Mouse (Mus musculus) mouse trophoblast stem cell (cell line): ENCODE measurements around the gene Lgi4.

Experiments used
- in situ Hi-C, 2 experiments: fragments of 300-500 bp; cut with MseI, MboI; formaldehyde crosslinking; loops; 2 replicates in 1 of 2; 3 replicates in 1 of 2; pipeline ENCODE4 v1.15.1; 2025

The Lgi4 gene

DNA sequence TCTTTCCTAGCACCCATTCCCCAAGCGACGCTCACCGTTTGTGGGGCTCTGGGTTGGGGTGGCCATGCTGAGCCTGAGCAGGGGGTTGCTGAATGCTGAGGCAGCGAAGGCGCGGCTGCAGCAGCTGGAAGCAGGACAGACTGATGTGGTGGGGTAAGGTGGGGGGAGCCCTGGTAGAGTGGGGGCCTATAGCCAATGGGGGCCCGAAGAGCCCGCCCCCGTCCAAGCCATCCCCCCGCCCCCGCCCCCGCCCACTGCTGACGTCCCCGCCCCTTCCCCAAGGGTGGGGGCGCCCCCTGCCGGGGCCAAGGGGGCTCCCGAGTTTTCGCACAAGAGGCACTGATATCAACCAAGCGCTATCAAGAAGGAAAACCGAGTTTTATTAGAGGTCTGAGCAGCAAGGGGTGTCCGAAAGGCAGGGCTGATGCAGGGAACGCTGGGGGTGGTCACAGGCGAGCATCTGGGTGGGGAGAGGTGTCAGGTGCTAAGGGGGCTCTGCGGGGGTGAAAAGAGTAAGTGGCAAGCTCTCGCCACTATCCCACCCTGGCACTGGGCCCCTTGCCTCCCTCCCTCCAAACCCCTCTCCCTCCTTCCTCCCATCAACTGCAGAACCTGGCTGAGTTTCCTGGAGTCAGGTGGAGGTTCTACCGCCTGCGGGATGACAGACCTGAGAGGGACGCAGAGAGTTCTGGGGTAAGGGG is 7.7 kb upstream of the Lgi4 start, which contains the start of gene Fxyd7:
TSS of gene Fxyd7 (minus strand) at position 147 of the 701 bp plus-strand sequence.
- in situ Hi-C loops, result no loop called here

DNA sequence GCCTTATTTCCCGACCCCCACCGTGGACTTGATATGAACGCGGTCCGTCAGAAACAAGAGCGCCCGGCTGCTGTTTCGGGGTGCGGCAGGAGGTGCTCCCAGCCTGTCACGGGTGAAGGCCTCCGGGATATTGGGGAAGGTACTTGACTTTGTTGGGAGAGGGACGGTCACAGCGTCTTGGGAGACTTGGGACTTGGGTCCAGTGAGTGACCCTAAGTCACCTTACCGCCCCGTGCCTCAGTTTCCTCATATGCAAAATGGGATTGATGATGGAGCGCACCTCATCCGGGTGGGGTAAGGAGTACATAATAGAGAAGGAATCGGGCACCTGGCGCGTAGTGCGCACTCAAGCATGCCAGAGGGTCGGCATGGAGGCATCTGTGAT is 6.9 kb upstream of the Lgi4 start:
- in situ Hi-C loops, result no loop called here

DNA sequence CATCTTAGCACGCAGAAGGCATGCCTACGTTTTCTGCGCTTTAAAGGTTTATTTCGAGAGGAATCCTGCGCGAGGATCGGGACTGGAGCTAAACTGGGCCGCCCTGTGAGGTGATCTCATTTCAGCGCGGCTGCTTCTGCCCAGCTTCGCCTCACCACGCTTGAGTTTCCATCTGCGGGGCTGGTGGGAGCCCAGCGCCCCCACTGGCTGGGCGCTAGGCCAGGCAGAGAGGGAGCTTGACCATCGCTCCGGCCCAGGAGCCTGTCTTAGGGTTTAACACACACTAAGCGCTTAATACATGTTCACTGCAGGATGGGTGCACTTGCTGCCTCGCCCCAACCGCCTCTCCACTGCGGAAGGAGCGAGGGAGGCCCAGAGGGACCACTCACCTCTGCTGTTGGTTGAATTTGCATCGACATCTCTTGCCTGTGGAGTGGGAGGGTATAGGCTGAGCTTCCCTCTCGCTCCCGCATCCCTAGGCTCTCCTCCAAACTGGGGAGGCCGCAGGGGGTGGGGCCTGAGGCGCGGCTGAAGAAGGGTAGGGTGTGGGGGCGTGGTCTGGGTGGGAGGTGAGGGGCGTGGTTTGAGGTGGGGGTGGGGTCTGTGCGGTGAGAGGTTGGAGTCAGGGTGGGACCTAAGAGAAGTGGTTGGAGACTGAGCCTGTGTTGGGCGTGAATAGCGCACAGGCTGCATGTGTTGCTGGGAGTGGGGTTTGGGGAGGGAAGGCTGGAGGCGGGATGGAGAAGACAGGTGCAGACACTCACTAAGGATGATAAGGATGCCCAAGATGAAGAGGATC is 6.3 kb upstream of the Lgi4 start:
- in situ Hi-C loops, result no loop called here

DNA sequence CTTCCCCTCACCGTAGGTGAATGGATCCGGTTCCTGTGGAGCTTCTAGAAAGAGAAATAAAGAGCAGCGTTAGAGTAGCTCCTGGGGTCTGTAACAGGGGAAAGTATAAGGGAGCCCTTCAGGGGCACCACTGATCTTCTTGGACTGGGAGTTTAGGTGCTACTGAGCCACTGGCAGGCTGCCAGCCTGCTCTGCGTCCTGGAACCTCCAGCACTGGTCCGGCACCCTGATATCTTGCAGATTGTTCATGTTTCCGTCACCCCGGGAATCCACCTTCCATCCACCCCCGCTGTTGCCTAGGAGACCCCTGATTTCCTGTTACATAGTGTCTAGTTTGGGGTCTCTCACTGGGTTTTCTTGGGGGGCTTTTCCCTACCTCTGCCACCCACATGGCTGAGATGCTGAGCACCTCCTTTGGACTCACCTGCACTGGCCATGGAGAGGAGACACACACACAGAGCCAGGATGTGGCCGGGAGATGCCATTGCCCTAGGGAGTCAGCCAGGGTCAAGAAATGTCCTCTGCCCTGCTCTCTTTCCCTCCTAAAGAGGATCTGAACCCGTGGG is 5.2 kb upstream of the Lgi4 start:
- in situ Hi-C loops, result no loop called here

DNA sequence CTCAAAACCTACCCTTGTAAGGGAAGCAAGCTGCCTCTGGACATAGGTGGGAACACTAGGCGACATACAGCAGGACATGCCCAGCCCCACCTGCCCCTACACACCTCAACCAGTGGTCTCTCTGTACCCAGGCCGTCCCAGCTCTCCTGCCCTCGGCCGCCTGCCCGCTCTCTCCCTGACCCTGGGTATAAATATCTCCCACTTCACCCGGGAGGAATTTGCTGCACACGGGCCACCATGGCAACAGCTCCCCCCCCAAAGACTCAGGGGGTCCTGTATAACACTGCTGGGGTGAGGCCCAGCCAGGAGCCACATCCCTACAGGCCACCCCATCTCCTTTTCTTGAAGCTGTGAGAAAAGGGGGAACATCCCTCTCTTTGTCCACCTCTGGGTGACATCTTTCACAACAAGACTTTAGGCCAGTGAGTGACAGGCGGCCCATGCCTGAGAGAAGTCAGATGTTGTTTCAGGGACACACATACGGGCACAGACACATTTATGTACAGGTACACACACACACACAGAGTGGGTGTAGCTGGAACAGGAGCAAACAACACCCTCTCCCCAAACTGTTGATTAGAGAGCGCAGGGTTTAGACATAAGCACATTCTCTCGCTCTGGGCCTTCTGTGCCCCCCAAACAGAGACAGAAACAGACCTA is 4.4 kb upstream of the Lgi4 start:
- in situ Hi-C loops, result loop anchor here (5.0 kb wide), 2 partner anchors 38 to 43 kb away; no protein-coding TSS in a partner anchor

DNA sequence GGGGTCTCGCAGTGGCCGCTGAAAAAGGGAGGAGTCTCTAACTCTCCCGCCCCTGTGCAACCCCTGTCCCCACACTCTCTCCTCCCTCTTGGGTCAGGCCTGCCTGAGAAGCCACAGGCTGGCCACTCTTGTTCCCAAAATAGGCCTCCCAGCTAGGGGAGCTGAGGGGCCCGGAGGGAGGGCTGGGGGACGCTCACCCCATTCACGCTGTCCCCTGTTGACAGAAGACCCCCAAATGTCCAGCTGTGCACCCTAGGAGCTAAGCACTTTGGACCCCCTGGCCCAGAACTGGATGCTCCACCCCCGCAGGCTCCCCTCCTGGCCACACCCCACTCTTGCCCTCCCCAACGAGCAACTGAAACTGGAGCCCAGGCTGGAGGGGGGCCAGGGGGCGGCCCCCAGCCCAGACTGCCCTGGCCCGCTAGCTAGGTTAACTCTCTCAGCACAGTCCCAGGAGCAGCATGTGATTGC is 3.8 kb upstream of the Lgi4 start:
- in situ Hi-C loops, result loop anchor here (5.0 kb wide), 2 partner anchors 37 to 42 kb away; no protein-coding TSS in a partner anchor

DNA sequence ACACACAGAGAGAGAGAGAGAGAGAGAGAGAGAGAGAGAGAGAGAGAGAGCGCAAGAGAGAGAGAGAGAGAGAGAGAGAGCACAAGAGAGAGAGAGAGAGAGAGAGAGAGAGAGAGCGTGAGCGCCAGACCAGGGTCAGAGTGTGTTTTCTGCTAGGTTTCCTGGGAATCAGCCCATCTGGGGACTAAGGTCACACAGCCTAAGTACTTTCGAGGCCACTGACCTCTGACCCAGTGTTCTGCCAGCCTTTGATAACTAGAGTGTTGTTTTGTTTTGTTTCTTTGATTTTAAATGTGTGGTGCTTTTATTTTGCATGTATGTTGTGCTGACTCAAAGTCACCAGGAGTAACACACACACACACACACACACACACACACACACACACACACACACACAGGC is 3.3 kb upstream of the Lgi4 start:
- in situ Hi-C loops, result loop anchor here (5.0 kb wide), 2 partner anchors 36 to 41 kb away; no protein-coding TSS in a partner anchor

DNA sequence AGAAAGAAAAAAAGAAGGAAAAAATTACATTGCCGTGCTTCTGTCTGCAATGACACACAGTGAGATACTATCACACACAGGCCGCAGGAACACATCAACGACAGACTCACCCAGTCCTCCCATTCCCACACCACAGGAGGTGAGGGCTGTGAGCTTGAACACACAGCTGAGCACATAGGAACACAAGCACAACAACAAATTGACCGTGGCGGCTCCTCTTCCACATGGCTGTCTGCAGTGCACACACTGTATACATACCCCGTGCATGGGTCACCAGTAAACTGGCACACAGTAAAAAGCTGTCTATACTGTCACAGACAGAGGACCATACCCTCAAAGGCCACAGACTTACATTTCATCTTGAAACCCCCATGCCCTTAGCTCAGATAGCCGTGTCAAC is 2.7 kb upstream of the Lgi4 start:
- in situ Hi-C loops, result loop anchor here (5.0 kb wide), 2 partner anchors 36 to 41 kb away; no protein-coding TSS in a partner anchor

DNA sequence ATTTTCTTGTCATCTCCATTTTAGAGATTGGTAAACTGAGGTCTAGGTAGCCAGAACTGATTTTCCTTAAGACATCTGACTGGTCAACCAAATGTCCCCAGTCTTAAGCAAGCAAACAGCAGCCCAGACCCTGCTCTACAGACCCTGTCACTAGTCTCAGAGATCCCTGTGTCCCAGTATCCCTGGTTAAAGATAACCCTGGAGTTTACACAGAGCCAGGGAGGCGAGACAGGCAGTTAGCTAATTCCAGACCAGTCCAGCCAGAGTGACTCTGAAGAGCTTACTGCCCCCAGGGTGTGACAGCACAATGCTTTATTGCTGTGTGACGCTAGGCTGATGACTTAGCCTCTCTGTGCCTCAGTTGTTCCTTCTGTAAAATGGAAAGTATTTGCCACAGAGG is 2.1 kb upstream of the Lgi4 start, which contains the start of gene Fxyd1:
TSS of gene Fxyd1 (minus strand) at position 129 of the 400 bp plus-strand sequence.
- in situ Hi-C loops, result loop anchor here (5.0 kb wide), 2 partner anchors 35 to 40 kb away; no protein-coding TSS in a partner anchor

DNA sequence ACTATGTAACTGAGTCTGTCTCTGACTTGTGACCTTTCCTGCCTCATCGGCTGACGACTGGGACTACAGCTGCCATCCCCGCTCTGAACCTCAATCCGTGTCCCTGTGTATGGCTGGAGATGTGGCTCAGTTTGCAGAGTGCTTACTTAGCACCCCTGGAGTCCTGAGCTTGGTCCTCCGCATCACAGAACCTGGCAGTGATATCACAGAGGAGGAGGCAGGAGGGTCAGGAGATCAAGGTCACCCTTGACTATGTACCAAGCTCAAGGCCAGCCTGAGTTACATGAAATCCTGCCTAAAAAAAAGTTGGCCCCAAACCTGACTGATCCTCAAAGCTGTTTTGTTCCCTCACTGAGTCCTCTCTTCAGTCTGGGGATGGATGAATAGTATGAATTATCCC is 1.4 kb upstream of the Lgi4 start:
- in situ Hi-C loops, result loop anchor here (5.0 kb wide), 2 partner anchors 35 to 40 kb away; no protein-coding TSS in a partner anchor

DNA sequence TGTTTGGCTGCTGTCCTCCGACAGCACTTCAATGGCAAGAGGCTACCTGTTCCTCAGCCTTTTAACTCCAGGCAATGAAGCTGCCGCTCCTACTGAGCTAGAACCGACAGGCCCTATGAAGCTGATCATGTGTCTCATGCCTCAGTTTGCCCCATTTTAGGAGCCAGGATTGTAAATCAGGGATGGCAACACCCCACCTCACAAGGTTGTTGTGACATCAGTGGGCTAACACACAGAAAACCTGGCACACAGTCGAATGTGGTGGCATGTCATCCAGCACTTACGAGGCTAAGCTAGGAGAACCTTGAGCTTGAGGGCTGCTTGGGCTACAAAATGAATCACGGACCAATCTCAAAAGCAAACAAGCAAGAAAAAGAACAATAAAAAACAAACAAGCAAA is 931 bp upstream of the Lgi4 start:
- in situ Hi-C loops, result loop anchor here (5.0 kb wide), 2 partner anchors 34 to 39 kb away; no protein-coding TSS in a partner anchor

DNA sequence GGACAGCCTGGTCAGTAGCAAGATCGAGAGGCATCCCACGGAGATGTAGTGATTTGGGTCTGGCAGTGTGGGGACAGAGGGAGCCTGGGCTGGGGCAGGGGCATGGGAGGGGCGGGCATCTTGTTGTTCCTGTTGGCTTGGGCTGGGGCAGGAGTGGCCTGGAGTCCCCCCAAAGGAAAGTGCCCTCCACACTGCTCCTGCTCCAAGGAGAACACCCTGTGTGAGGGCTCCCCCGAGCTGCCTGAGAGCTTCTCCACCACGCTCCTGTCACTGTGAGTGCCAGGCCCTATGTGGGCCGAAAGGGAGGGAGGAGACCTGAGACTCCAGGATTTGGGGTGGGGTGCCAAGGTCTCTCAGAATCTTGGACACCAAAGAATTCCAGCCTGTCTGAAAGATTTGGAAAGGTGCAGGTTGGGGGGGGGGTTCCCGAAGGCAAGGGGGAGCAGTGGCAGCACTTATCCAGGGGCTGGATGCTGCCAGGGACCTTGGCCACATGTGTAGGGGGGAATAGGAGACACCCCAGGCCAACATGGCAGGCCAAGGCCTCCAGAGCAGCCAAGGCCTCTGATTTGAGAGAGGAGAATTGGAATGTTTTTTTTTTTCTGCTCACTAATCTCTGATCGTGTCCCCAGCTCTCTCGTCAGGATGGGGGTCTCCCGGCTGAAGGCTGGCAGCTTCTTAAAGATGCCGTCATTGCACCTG is 928 bp downstream of the Lgi4 start:
- in situ Hi-C loops, result loop anchor here (5.0 kb wide), 2 partner anchors 32 to 37 kb away; no protein-coding TSS in a partner anchor

DNA sequence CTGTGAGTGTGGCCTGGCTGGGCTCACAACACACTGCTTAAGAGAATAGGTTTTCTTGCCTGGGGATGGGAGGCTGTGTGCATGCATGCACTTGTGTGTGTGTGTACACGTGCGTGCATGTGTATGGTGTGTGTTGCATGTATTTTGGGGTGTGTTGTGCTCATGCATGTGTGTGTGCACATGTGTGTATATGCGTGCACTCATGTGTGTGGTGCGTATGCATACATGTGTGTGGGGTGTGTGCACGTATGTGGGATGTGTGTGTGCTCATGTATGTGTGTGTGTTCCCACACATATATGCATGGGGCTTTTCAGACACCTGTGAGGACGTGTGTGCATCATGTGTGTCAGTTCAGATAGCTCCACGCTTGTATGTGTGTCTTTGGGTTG is 1.5 kb downstream of the Lgi4 start:
- in situ Hi-C loops, result no loop called here

DNA sequence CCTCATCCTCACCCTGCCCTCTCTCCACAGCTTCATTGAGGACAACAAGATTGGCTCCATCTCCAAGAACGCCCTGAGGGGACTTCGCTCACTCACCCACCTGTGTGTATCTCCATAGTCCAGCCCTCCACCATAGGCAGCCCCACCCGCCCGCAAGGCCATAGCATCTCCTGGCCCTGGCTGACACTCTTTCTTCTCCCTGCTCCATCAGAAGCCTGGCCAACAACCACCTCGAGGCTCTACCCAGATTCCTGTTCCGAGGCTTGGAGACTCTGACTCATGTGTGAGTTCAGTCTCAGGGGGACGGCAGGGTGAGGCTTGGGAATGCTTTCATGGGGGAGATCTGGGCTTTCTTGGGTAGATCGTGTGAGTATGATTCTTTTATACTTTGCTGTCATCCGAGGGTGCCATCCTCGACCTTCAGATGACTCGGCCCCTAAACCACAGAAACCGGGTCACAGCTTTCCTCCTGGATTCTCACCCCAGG is 4.0 kb downstream of the Lgi4 start:
- in situ Hi-C loops, result no loop called here

DNA sequence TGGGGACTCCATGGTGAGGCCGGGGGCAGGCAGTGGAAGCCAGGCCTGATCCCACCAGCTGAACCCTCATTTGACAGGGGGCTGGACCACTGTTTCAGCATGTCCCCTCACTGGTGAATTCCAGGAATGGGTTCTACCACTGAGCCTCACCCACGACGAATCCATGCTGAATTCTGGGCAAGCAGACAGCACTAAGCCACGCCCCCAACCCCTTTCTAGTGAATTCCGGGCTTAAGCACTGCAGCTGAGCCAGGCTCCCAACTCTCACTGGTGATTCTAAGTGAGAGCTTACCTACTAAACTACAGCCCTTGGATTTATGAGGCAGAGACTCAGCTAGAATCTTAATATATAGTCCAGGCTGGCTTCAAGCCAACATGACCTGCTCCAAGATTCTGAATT is 8.7 kb downstream of the Lgi4 start:
- in situ Hi-C loops, result no loop called here

DNA sequence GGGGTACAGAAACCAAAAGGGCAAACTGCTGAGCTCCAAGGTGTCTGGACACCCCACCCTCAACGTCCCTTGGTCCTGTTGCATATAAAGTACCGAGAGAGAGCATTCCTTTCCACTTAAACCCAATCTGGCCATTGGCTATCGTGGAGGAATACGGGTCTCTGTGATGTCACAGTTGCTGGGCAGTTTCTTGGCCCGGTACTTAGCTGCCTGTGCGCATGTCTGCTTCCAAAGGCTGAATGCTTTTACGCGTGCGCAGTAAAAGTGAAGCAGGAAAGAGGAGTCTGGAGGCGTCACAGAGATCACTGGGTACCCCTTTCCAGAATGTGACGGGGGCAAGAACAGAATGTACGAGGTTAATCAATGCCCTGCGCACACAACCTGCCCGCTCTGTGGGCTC is 10.3 kb downstream of the Lgi4 start:
- in situ Hi-C loops, result no loop called here

DNA sequence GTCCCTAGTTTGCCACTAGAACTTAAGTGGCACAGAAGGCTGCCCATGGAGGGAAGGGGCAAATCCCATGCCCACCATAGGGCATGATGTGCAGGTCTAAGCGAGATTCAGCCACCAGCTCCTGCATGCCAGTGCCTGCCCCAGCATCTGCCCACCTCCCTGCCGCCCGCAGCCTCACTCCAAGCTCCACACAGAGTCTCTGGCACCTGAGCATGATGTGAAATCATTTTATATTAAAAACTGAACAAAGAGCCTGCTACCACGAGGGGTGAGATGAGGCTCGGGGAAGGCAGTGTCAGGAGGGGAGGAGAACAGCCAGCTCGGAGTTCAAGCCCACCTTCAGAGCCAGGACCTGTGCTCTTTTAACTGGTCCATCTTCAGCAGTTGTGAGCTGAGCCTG is 11.2 kb downstream of the Lgi4 start:
- in situ Hi-C loops, result no loop called here

DNA sequence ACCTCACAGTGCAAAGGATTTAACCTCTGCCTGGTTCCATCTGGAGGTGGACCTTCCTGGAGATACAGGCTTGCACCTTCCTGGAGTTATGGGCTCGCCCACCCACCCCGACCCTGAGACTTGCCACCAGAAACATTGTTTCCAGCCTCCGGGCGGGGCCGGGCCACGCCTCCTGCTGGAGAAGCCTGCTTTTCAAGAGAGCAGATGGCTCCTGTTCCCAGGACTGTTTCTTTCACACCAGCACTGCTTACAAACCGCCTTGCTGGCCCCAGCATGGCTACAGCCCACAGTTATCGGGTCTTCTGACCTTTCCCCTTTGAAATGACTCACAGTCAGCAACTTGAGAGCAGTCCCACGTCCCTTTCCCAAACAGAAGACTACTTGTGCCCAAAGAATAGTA is 13.2 kb downstream of the Lgi4 start:
- in situ Hi-C loops, result no loop called here

DNA sequence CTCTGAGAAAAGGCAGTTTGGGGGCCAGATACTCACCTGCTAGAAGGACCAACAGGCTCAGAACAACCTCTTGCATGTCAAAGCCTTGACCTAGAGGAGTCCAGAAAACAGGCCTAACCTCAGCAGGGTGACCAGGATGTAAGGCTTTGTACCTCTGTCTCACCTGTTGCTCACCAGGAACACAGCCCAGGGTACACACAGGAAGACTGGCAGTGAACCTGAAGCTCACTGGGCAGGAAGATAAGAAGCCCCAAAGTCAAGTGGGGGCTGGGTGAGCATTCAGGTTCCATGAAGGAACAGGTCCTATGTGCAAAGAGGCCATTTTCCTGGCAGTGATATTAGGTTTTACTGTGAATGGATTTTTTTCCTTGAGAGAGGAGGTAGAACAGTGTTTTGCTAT is 14.4 kb downstream of the Lgi4 start:
- in situ Hi-C loops, result no loop called here

DNA sequence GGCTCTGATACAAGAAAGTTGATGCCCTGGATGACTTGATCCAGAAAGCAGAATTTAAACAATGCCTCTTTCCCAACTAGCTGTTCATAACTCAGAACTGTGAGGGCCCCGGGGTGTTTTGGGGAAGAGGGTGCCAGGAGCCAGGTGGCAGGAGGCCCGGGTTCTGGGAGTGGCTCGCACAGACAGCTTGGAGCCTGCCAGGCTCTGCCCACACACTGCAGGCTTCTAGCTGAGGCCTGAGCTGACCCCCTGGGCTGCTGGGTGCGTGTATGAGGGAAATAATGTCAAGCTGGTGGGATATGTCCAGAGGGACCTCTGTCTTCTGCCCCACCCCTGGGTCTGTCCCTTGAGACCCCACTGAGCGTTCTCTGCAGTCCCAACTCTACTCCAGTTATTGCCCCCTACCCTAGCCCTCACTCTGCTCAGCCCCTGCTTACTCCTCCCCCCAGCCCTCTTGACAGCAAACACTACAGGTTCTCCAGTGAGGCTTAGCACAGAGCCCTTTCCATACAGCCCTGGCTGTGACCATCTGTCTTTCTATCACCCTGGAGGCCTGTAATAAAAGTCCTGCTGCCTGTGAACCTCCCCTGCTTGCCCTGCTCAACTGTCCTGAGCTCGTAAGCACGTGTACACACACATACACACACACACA is 15.0 kb downstream of the Lgi4 start:
- in situ Hi-C loops, result no loop called here
